Mouse (Mus musculus) natural killer cell, adult 2 months (primary cell): ENCODE measurements around the gene Gm13889.

Source experiments
- DNase-seq, 2 experiments: peaks; one replicate each; pipeline ENCODE4 v3.0.0; 2022; ENCODE audit warnings: low spot score in 2 of 2

Gm13889 gene

GRCm38 (mm10) chr2:93956908-93957784 lies at the start of gene Gm13889:
TSS of gene Gm13889 (minus strand) at chr2:93957201.
- DNase-seq: no peak

- DNase-seq: peak; percentile 65 to 74
These were observed 45.3 kb upstream of the Gm13889 start for GRCm38 (mm10) chr2:94002331-94002730.

GRCm38 (mm10) chr2:94001918-94002317 lies 44.9 kb upstream of the Gm13889 start:
- no peak for DNase-seq

GRCm38 (mm10) chr2:94001411-94001810 lies 44.4 kb upstream of the Gm13889 start:
- no peak for DNase-seq

- no peak for DNase-seq
These were observed 39.3 kb upstream of the Gm13889 start, which contains the start of gene Gm27027 for GRCm38 (mm10) chr2:93996254-93996653. TSS of gene Gm27027 (minus strand) at chr2:93996354.

GRCm38 (mm10) chr2:93992810-93993209 lies 35.8 kb upstream of the Gm13889 start:
- DNase-seq: no peak

- DNase-seq: no peak
These were observed 35.3 kb upstream of the Gm13889 start for GRCm38 (mm10) chr2:93992259-93992658.

- no peak for DNase-seq
These were observed 34.3 kb upstream of the Gm13889 start for GRCm38 (mm10) chr2:93991336-93991735.

GRCm38 (mm10) chr2:93988440-93988839 lies 31.4 kb upstream of the Gm13889 start:
- DNase-seq: no peak

GRCm38 (mm10) chr2:93982457-93983235 lies 25.6 kb upstream of the Gm13889 start:
- DNase-seq: no peak

GRCm38 (mm10) chr2:93979249-93980120 lies 22.5 kb upstream of the Gm13889 start:
- DNase-seq: no peak

- peak; percentile 34 to 67 for DNase-seq
These were observed 19.6 kb upstream of the Gm13889 start for GRCm38 (mm10) chr2:93976436-93977252.

GRCm38 (mm10) chr2:93975526-93976435 lies 18.8 kb upstream of the Gm13889 start:
- DNase-seq: no peak

GRCm38 (mm10) chr2:93975041-93975440 lies 18.0 kb upstream of the Gm13889 start:
- no peak for DNase-seq

GRCm38 (mm10) chr2:93971647-93972046 lies 14.6 kb upstream of the Gm13889 start:
- no peak for DNase-seq

GRCm38 (mm10) chr2:93964494-93965160 lies 7.6 kb upstream of the Gm13889 start:
- no peak for DNase-seq

- no peak for DNase-seq
These were observed 6.8 kb upstream of the Gm13889 start for GRCm38 (mm10) chr2:93963802-93964201.

GRCm38 (mm10) chr2:93961716-93962115 lies 4.7 kb upstream of the Gm13889 start:
- DNase-seq: no peak

- no peak for DNase-seq
These were observed 2.3 kb upstream of the Gm13889 start for GRCm38 (mm10) chr2:93959346-93959745.
